Mouse (Mus musculus): ENCODE measurements around the gene Rbm42.

- peak; percentile 54 for TF ChIP-seq POLR2A (IDR thresholded peaks at IDR 0.05; ENCODE audit: insufficient read depth, low read depth, low read length)
- TF ChIP-seq CTCF (IDR thresholded peaks at IDR 0.05) = no peak
- peak; percentile 58; the same call in 1 of the 2 replicates for TF ChIP-seq EP300 (IDR thresholded peaks at IDR 0.05; ENCODE audit: insufficient read depth, low read depth, low read length)
These were observed 14.5 kb upstream of the Rbm42 start, which contains the start of gene Haus5 for GRCm38 (mm10) chr7:30664529-30665200.
